8 mouse cellular contexts compared by ENCODE assay signal in the genomic region with DNA sequence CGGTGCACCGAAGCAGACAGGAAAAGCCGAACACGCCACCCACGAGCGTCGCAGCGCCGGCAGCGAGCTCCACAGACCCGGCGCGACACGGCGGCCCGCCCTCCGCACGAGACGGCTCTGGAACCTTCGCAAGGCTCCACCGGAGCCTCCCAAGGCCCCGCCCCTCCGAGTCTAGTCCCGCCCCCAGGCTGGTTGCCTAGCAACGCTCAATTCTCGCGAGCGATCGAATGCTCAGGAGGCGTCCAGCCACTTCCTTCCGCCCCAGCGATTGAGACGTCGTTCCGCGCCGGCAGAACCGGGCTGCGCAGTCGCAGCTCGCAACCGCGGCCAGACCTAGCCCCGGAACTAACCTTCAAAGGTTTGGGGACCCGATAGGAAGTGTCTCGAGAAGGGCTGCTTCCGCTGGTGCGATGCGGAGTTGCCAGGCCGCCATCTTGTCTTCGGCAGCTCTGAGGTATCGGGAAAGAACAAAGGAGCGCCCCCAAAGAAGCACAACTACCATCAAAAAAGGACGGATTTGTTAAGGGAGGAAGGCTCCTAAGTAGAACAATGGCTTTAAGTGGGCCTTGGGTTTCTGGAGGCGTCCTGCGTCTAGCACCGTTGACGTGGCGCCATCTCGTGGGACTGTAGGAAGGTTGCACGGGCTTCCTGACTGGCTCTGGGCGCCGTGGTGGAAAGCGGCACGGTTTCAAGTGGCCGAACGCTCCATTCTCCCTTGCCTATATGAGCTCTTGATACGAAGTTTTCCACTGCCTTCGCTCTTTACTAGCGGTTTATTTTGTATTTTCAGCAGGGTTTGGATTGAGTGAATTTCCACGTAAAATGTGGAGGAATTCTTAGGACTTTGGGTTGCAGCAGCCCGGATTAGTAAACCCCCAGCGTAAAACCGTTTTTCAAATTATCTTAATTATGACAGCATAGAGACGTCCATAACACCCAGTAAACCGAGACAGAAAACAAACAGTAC. TPM values are rescaled to one million over a fixed set of nuclear protein-coding genes. Genes with fewer than 3 reads are reported as not detected.
DNase-seq lines count a peak whose midpoint lies in the region; ATAC-seq and TF ChIP-seq lines count a peak whose summit lies in the region.

Cacybp (minus strand) TSS at position 173 of the 967 bp plus-strand sequence.

- peak within 1 kb of the TSS; percentile 66 for H3K4me2 ChIP-seq in lung, postnatal 0 days (replicated peaks; ENCODE audit: low read depth, low read length)

- H3K36me3 ChIP-seq in hindbrain, embryonic 10.5 days: peaks cover 4% of the 10 kb centered on the region; the same call in 1 of the 2 replicates
- no peaks in the 10 kb centered on the region for H3K36me3 ChIP-seq in lung, postnatal 0 days (ENCODE audit: insufficient read depth, low read length)

- H3K4me1 ChIP-seq in hindbrain, embryonic 10.5 days (replicated peaks): peaks cover 28% of the 10 kb centered on the region
- H3K4me1 ChIP-seq in lung, postnatal 0 days (ENCODE audit: insufficient read depth, low read depth, low read length): peaks cover 12% of the 10 kb centered on the region; the same call in 1 of the 2 replicates

- peak within 1 kb of the TSS; percentile 88 for H3K4me3 ChIP-seq in hindbrain, embryonic 10.5 days
- peak within 1 kb of the TSS; percentile 94 for H3K4me3 ChIP-seq in lung, postnatal 0 days (ENCODE audit: low read depth, low read length)

- no peaks in the 10 kb centered on the region for H3K27me3 ChIP-seq in hindbrain, embryonic 10.5 days (ENCODE audit: insufficient read depth, poor library complexity, severe bottlenecking)
- no peaks in the 10 kb centered on the region for H3K27me3 ChIP-seq in lung, postnatal 0 days (replicated peaks; ENCODE audit: insufficient read depth, low read length)

- TF ChIP-seq CTCF in lung, postnatal 0 days (IDR thresholded peaks at IDR 0.05): peak; percentile 91

- H3K27ac ChIP-seq in hindbrain, embryonic 10.5 days: peak within 1 kb of the TSS; percentile 98
- H3K27ac ChIP-seq in lung, postnatal 0 days (ENCODE audit: low read length): peak within 1 kb of the TSS; percentile 94

- WGBS in hindbrain, embryonic 10.5 days: 1% methylated on average over 76 of the region's 76 CpGs
- WGBS in lung, postnatal 0 days: 1% methylated on average over 76 of the region's 76 CpGs

- ATAC-seq in frontal cortex, adult (ENCODE audit: low TSS enrichment): peak; percentile 93
- peak; percentile 98 for ATAC-seq in lung, postnatal 0 days

- H3K9ac ChIP-seq in lung, postnatal 0 days (replicated peaks; ENCODE audit: low read depth): peak within 1 kb of the TSS; percentile 86

- no peaks in the 10 kb centered on the region for H3K9me3 ChIP-seq in hindbrain, embryonic 10.5 days
- no peaks in the 10 kb centered on the region for H3K9me3 ChIP-seq in lung, postnatal 0 days (ENCODE audit: low read length)

- peak; percentile 100 for DNase-seq in MN1 (ENCODE audit: low spot score)
- peak; percentile 99 for DNase-seq in cerebellum, adult 9-10 months
- DNase-seq in hindbrain, embryonic 10.5 days (ENCODE audit: low spot score): peak; percentile 100
- DNase-seq in layer of hippocampus, adult 9-11 months: peak; percentile 99
- peak; percentile 99 for DNase-seq in lung, postnatal 0 days (ENCODE audit: low spot score)
- DNase-seq in ovary, postnatal 14 days (ENCODE audit: low spot score): peak; percentile 100
- DNase-seq in thymus, postnatal 14 days: peak; percentile 100

- no peak; the same call in none of the 2 replicates for TF ChIP-seq EP300 in lung, postnatal 0 days (IDR thresholded peaks at IDR 0.05)

RNA-seq across cellular contexts. Expression of gene Cacybp, which starts in this region (rescaled TPM):
- 237 and 328 TPM in 2 replicates for polyA plus RNA-seq in hindbrain, embryonic 10.5 days (2016; fragmentation: Nextera tagmentation; extraction: Ambion mirVana)
- 82.5 and 102 TPM in 2 replicates for polyA plus RNA-seq in lung, postnatal 0 days (2015; fragmentation: Nextera tagmentation; extraction: Ambion mirVana)

Comparison
In these comparisons a context has a peak if more than half of its experiments do, and no peak if none do; other contexts are left out.
1. Peak in every context shown above with its lines: DNase-seq, ATAC-seq, H3K4me3 ChIP-seq and H3K27ac ChIP-seq.